Mouse (Mus musculus) megakaryocyte, embryonic 14.5 days (primary cell): ENCODE data around the gene Stim1.

Experiments used
- FLI1 ChIP-seq: IDR thresholded peaks from 2 replicates; pipeline ENCODE4 v1.6.1; 2012; ENCODE audit warnings: low read length, inconsistent platforms, mixed read lengths
- GATA1 ChIP-seq: IDR thresholded peaks from 3 replicates; pipeline ENCODE4 v1.6.1; 2012; ENCODE audit warnings: mixed read lengths, low read length, inconsistent platforms, borderline replicate concordance

GRCm38 (mm10) chr7:102395894-102396293 lies 128.3 kb downstream of the Stim1 start:
- TF ChIP-seq GATA1 (no peak), FLI1 (no peak)
